Mouse (Mus musculus) CD8-positive naive resting alpha-beta T cell, adult 57 days (primary cell): Measurements from ENCODE around the gene Hist1h2ae. TPM values are rescaled to one million over a fixed set of nuclear protein-coding genes. Genes with fewer than 3 reads are reported as not detected.

ENCODE experiments used
- total RNA-seq: library from RNA; stranded (reverse); gene quantifications from one replicate; pipeline ENCODE4 v1.2.4, GENCODE M21; 2023

Hist1h2ae gene
- 10.3 TPM for total RNA-seq

GRCm38 (mm10) chr13:23571022-23571503, at the start of gene Hist1h2ae, which contains the start of gene Hist1h2bg:
Hist1h2ae (minus strand) TSS chr13:23571220.
Hist1h2bg (plus strand) TSS chr13:23571396.

GRCm38 (mm10) chr13:23581408-23582218, 10.6 kb upstream of the Hist1h2ae start, which contains the start of gene Hist1h4d:
Hist1h4d (plus strand) TSS chr13:23581598.

GRCm38 (mm10) chr13:23575271-23575851, 4.3 kb upstream of the Hist1h2ae start, which contains the start of gene Hist1h3d:
Hist1h3d (plus strand) TSS chr13:23575763.

GRCm38 (mm10) chr13:23573898-23574524, 3.0 kb upstream of the Hist1h2ae start, which contains the start of the genes Hist1h2bf and Hist1h2ad:
Hist1h2bf (minus strand) TSS chr13:23574196.
Hist1h2ad (plus strand) TSS chr13:23574381.

GRCm38 (mm10) chr13:23561883-23562659, 8.9 kb downstream of the Hist1h2ae start, which contains the start of gene Hist1h3e:
Hist1h3e (minus strand) TSS chr13:23562369.

DNA sequence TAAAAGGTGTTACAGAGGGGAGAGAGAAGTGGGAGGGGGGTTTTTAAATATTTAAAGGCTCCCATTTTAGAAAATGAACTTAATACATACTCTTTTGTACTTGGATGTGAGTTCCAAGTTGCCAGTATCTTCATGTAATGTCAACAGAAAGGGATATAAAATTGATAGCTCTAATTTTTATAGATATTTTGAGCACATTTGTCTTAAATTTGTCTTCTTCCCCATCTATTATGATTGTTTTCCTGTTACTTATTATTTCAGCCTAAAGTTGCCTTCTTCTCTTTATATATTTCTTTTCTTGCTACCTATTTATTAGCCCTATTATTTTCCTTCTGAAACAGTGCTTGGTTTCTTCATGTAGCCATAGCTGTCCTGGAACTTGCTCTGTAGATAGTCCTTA, 18.1 kb downstream of the Hist1h2ae start, which contains the start of gene Hist1h1d:
TSS of gene Hist1h1d (plus strand) at position 301 of the 400 bp plus-strand sequence.

GRCm38 (mm10) chr13:23551146-23551834, 19.7 kb downstream of the Hist1h2ae start, which contains the start of gene Hist1h4f:
Hist1h4f (minus strand) TSS chr13:23551648.

GRCm38 (mm10) chr13:23543965-23544786, 26.8 kb downstream of the Hist1h2ae start, which contains the start of gene Hist1h3f:
Hist1h3f (plus strand) TSS chr13:23544052.

GRCm38 (mm10) chr13:23542999-23543607, 27.9 kb downstream of the Hist1h2ae start, which contains the start of gene Hist1h2bh:
Hist1h2bh (minus strand) TSS chr13:23543392.

GRCm38 (mm10) chr13:23535137-23536075, 35.6 kb downstream of the Hist1h2ae start, which contains the start of gene Hist1h3g:
Hist1h3g (plus strand) TSS chr13:23535422.

GRCm38 (mm10) chr13:23533560-23534367, 37.3 kb downstream of the Hist1h2ae start, which contains the start of gene Hist1h2af:
Hist1h2af (plus strand) TSS chr13:23533906.

DNA sequence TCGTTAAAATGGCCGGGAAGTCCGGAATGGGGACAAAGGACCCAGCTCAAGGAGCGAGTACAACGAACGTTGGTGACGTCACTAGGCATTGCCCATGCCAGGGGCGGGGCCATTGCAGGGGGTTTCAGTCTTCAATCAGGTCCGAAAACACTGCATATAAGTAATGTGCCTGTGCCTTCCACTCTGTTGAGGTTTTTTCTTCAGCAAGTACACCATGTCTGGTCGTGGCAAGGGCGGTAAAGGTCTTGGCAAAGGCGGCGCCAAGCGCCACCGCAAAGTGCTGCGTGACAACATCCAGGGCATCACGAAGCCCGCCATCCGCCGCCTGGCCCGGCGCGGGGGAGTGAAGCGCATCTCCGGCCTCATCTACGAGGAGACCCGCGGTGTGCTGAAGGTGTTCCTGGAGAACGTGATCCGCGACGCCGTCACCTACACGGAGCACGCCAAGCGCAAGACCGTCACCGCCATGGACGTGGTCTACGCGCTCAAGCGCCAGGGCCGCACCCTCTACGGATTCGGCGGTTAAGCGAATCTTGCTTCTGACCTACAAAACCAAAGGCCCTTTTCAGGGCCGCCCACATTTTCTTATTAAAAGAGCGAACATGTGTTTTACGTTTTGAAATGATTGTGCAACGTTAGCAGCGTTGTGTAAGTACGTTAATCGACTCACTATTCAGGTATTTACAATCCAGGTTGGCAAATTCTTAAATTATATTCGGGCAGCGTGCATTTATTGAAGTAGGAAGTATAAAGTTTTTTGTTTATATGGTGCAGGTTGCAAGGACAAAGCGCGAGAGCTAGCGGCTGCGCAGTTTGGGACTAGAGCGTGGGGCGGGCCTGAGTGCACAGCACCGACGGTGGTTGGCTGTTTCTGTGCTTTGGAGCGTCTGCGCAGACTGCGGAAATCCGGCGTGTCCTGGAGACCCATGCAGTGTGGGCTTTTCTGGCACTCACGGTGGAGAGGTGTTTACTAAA, 39.8 kb downstream of the Hist1h2ae start, which contains the start of gene Hist1h4h:
TSS of gene Hist1h4h (plus strand) at position 150 of the 975 bp plus-strand sequence.

